Mouse (Mus musculus): ENCODE results near the gene Selp.

- TF ChIP-seq GATA1 (IDR thresholded peaks at IDR 0.05; ENCODE audit: low read length): no peak
- no peak for TF ChIP-seq TAL1 (IDR thresholded peaks at IDR 0.05; ENCODE audit: low read length)
Observed at GRCm38 (mm10) chr1:164123836-164124235, 8.8 kb downstream of the Selp start.
